Mouse (Mus musculus) myocyte (in vitro differentiated cells): ENCODE measurements around the gene Slc15a1. TPM values are rescaled to one million over a fixed set of nuclear protein-coding genes. Genes with fewer than 3 reads are reported as not detected.

Experiments used
- H3K27me3 ChIP-seq: one replicate; pipeline ENCODE4 v1.6.1; 2011; ENCODE audit not compliant: control insufficient read depth, insufficient read depth, insufficient read length
- H3K36me3 ChIP-seq: one replicate; pipeline ENCODE4 v1.6.1; 2011; ENCODE audit not compliant: control insufficient read depth, insufficient read depth
- H3K4me2 ChIP-seq: one replicate; pipeline ENCODE4 v1.6.1; 2011; ENCODE audit warnings: low read depth, control low read depth
- H3K4me3 ChIP-seq: one replicate; pipeline ENCODE4 v1.5.1; 2011; ENCODE audit warnings: mild to moderate bottlenecking, control low read depth, moderate library complexity
- H3K79me2 ChIP-seq: one replicate; pipeline ENCODE4 v1.6.1; 2011; ENCODE audit not compliant: control insufficient read depth, insufficient read depth
- H3ac ChIP-seq: one replicate; pipeline ENCODE4 v1.6.1; 2011; ENCODE audit not compliant: control insufficient read depth, insufficient read length
- CEBPB ChIP-seq: IDR thresholded peaks from 2 replicates; pipeline ENCODE4 v1.6.1; 2011; ENCODE audit warnings: mild to moderate bottlenecking, moderate library complexity; ENCODE audit not compliant: poor library complexity, insufficient read depth, severe bottlenecking
- E2F4 ChIP-seq: IDR thresholded peaks from one replicate; pipeline ENCODE4 v1.6.1; 2011; ENCODE audit warnings: mild to moderate bottlenecking, control low read depth, moderate library complexity; ENCODE audit not compliant: insufficient read depth
- MAX ChIP-seq: IDR thresholded peaks from one replicate; pipeline ENCODE4 v1.6.1; 2011; ENCODE audit warnings: low read depth, mild to moderate bottlenecking, control low read depth
- MYOD1 ChIP-seq, 3 experiments: IDR thresholded peaks; one replicate each; pipeline ENCODE4 v1.6.1; 2011; ENCODE audit warnings: control low read depth in 2 of 3, low read depth in 2 of 3, mild to moderate bottlenecking in 2 of 3, moderate library complexity in 1 of 3; ENCODE audit not compliant: insufficient read length in 2 of 3, control insufficient read depth in 1 of 3
- MYOG ChIP-seq, 3 experiments: IDR thresholded peaks; one replicate each; pipeline ENCODE4 v1.6.1; 2011; ENCODE audit warnings: control low read depth in 2 of 3, low read depth in 2 of 3, mild to moderate bottlenecking in 2 of 3; ENCODE audit not compliant: insufficient read length in 2 of 3, control insufficient read depth in 1 of 3, insufficient read depth in 1 of 3
- POLR2A ChIP-seq: IDR thresholded peaks from one replicate; pipeline ENCODE4 v1.6.1; 2011; ENCODE audit warnings: low read depth, mild to moderate bottlenecking, control low read depth, moderate library complexity; ENCODE audit not compliant: insufficient read length
- POLR2AphosphoS2 ChIP-seq: IDR thresholded peaks from one replicate; pipeline ENCODE4 v1.6.1; 2011; ENCODE audit warnings: low read depth, control low read depth; ENCODE audit not compliant: insufficient read length
- REST ChIP-seq: IDR thresholded peaks from one replicate; pipeline ENCODE4 v1.6.1; 2011; ENCODE audit warnings: mild to moderate bottlenecking, control low read depth, moderate library complexity; ENCODE audit not compliant: insufficient read depth, insufficient read length
- SRF ChIP-seq: IDR thresholded peaks from one replicate; pipeline ENCODE4 v1.6.1; 2011; ENCODE audit warnings: low read depth; ENCODE audit not compliant: control insufficient read depth, insufficient read length
- TCF12 ChIP-seq: IDR thresholded peaks from one replicate; pipeline ENCODE4 v1.6.1; 2011; ENCODE audit warnings: mild to moderate bottlenecking, control low read depth; ENCODE audit not compliant: poor library complexity, insufficient read depth, severe bottlenecking
- TCF3 ChIP-seq: IDR thresholded peaks from one replicate; pipeline ENCODE4 v1.6.1; 2011; ENCODE audit warnings: low read depth, control low read depth; ENCODE audit not compliant: insufficient read length
- USF1 ChIP-seq: IDR thresholded peaks from one replicate; pipeline ENCODE4 v1.6.1; 2011; ENCODE audit warnings: low read depth, mild to moderate bottlenecking, control low read depth, moderate library complexity
- polyA plus RNA-seq: library from polyadenylated mRNA; unstranded; fragments of >200 nt; fragmentation: generic; extraction: Trizol; gene quantifications from one replicate; pipeline ENCODE4 v1.2.1, GENCODE M21; 2012; ENCODE audit warnings: missing spikeins

The Slc15a1 gene
- polyA plus RNA-seq, 1 experiment = not detected

GRCm38 (mm10) chr14:121435794-121436193 is 69.3 kb downstream of the Slc15a1 start:
- Histone ChIP-seq H3K79me2 (no peaks in the 10 kb centered on the region), H3K4me2 (peak overlapping the region; percentile 75), H3K27me3 (no peaks in the 10 kb centered on the region), H3ac (no peak overlapping the region), H3K4me3 (no peak overlapping the region), H3K36me3 (no peaks in the 10 kb centered on the region)
- TF ChIP-seq E2F4 (no peak), MYOG (IDR thresholded peaks at IDR 0.05; ENCODE audit: control insufficient read depth in 1 of 3, insufficient read depth in 1 of 3, insufficient read length in 2 of 3, low read depth in 2 of 3) (peak in 1 of 3 experiments; percentile 10), MAX (peak; percentile 10), POLR2A (no peak), REST (no peak), USF1 (no peak), MYOD1 (IDR thresholded peaks at IDR 0.05; ENCODE audit: control insufficient read depth in 1 of 3, insufficient read length in 2 of 3, low read depth in 2 of 3) (peak in 1 of 3 experiments; percentile 15), CEBPB (no peak), TCF12 (no peak), POLR2AphosphoS2 (no peak), TCF3 (no peak), SRF (no peak)

DNA sequence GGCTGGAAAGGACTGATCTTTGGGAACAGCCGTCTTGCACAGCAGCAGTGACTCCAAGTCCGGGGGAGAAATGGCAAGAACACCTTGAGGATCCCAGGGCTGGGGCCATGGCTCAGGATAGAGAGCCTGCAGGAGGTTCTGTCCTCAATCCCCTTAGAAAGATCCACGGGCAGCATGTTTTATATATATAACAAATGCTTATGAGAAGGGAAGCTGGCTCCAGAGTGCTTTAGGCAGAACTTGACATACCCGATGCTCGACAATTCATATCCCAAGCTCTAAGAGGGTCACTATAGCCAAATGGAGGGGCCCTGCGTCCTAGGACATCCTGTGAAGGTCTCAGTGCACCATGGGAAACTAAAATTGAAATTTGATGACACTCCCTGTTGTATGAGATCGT is 73.8 kb downstream of the Slc15a1 start:
- Histone ChIP-seq H3K36me3 (no peaks in the 10 kb centered on the region), H3K27me3 (no peaks in the 10 kb centered on the region), H3K4me2 (no peak overlapping the region), H3K4me3 (no peak overlapping the region), H3K79me2 (no peaks in the 10 kb centered on the region), H3ac (no peak overlapping the region)
- TF ChIP-seq TCF3 = no peak
- TF ChIP-seq MAX = no peak
- TF ChIP-seq MYOD1 (IDR thresholded peaks at IDR 0.05; ENCODE audit: control insufficient read depth in 1 of 3, insufficient read length in 2 of 3, low read depth in 2 of 3) = no peak
- no peak for TF ChIP-seq POLR2A
- TF ChIP-seq CEBPB = no peak
- TF ChIP-seq SRF = no peak
- TF ChIP-seq POLR2AphosphoS2 = no peak
- TF ChIP-seq REST = no peak
- TF ChIP-seq USF1 = no peak
- no peak for TF ChIP-seq E2F4
- TF ChIP-seq TCF12 = no peak
- no peak for TF ChIP-seq MYOG (IDR thresholded peaks at IDR 0.05; ENCODE audit: control insufficient read depth in 1 of 3, insufficient read depth in 1 of 3, insufficient read length in 2 of 3, low read depth in 2 of 3)

- Histone ChIP-seq H3ac (no peak overlapping the region), H3K4me3 (no peak overlapping the region), H3K79me2 (no peaks in the 10 kb centered on the region), H3K4me2 (no peak overlapping the region), H3K36me3 (no peaks in the 10 kb centered on the region), H3K27me3 (no peaks in the 10 kb centered on the region)
- TF ChIP-seq E2F4 (no peak), MYOD1 (IDR thresholded peaks at IDR 0.05; ENCODE audit: control insufficient read depth in 1 of 3, insufficient read length in 2 of 3, low read depth in 2 of 3) (no peak), USF1 (peak; percentile 42)
Observed at GRCm38 (mm10) chr14:121429854-121430535, 75.1 kb downstream of the Slc15a1 start.

DNA sequence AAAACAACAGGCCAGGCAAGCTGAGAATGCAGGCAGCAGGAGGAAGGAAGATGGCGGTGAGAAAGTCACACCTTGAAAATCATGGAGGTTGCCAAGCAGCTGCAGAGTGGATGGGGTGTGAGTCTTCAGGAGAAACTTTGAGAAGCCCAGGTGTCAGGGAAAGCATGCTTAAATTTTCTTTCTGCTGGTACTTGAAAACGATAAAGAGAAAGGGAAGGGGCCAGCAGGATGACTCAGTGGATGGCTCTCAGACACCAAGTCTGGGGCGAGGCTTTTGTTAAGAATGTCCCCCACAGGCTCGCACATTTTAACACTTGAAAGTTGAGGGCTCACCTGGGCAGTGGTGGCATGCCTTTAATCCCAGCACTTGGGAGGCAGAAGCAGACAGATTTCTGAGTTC is 76.9 kb downstream of the Slc15a1 start:
- Histone ChIP-seq H3K4me2 (no peak overlapping the region), H3K36me3 (no peaks in the 10 kb centered on the region), H3ac (no peak overlapping the region), H3K27me3 (no peaks in the 10 kb centered on the region), H3K4me3 (no peak overlapping the region), H3K79me2 (no peaks in the 10 kb centered on the region)
- TF ChIP-seq TCF12 (no peak), E2F4 (no peak), CEBPB (no peak), MAX (no peak), POLR2A (no peak), REST (no peak), TCF3 (no peak)

- no peaks in the 10 kb centered on the region for H3K79me2 ChIP-seq
Observed at GRCm38 (mm10) chr14:121426743-121427142, 78.3 kb downstream of the Slc15a1 start.

More at GRCm38 (mm10) chr14:121426743-121427142, 78.3 kb downstream of the Slc15a1 start:
- TF ChIP-seq SRF (no peak), E2F4 (no peak), MYOG (IDR thresholded peaks at IDR 0.05; ENCODE audit: control insufficient read depth in 1 of 3, insufficient read depth in 1 of 3, insufficient read length in 2 of 3, low read depth in 2 of 3) (no peak), MYOD1 (IDR thresholded peaks at IDR 0.05; ENCODE audit: control insufficient read depth in 1 of 3, insufficient read length in 2 of 3, low read depth in 2 of 3) (no peak), USF1 (no peak)
- Histone ChIP-seq H3K27me3 (no peaks in the 10 kb centered on the region), H3K36me3 (no peaks in the 10 kb centered on the region), H3K4me3 (no peak overlapping the region), H3K4me2 (no peak overlapping the region), H3ac (no peak overlapping the region)
